10 mouse cellular contexts compared by ENCODE assay signal in genomic region chr17:45655820-45656219, GRCm38 (mm10). TPM values are rescaled to one million over a fixed set of nuclear protein-coding genes. Genes with fewer than 3 reads are reported as not detected.
DNase-seq lines count a peak whose midpoint lies in the region; ATAC-seq and TF ChIP-seq lines count a peak whose summit lies in the region.
"Had no signal": no experiment of that assay in that cellular context is flagged by ENCODE, and none has a peak within 500 bp of the region (broad histone marks: within the 10 kb centered on the region; RNA-seq: fewer than 3 reads in every experiment).

No protein-coding gene starts in this region.

- intact Hi-C loops in gastrocnemius, adult 2 months (cut with DNase I), result no loop called here

- TF ChIP-seq CTCF in gastrocnemius, adult 2 months (IDR thresholded peaks at IDR 0.05), result peak; percentile 40

- H3K36me3 ChIP-seq in neural tube, embryonic 11.5 days (ENCODE audit: control insufficient read depth, insufficient read depth, low read length), result no peaks in the 10 kb centered on the region; the same call in 1 of the 2 replicates
- H3K36me3 ChIP-seq in neural tube, embryonic 15.5 days, result peaks cover under 1% of the 10 kb centered on the region; the same call in 1 of the 2 replicates
- H3K36me3 ChIP-seq in kidney, embryonic 14.5 days (ENCODE audit: control insufficient read depth, insufficient read depth, low read length), result no peaks in the 10 kb centered on the region

- ATAC-seq in neural tube, embryonic 11.5 days (ENCODE audit: insufficient read depth, low FRiP score, low TSS enrichment), result no peak
- ATAC-seq in neural tube, embryonic 15.5 days (ENCODE audit: low FRiP score), result no peak
- ATAC-seq in activated CD4-positive, CD25-positive, alpha-beta regulatory T cell, adult 4 months, result no peak
- ATAC-seq in kidney, embryonic 14.5 days (ENCODE audit: low FRiP score, low TSS enrichment), result no peak
- ATAC-seq: forebrain, embryonic 15.5 days had no signal

- no peaks in the 10 kb centered on the region for H3K9me3 ChIP-seq in neural tube, embryonic 11.5 days (ENCODE audit: control insufficient read depth, low read length)
- no peaks in the 10 kb centered on the region for H3K9me3 ChIP-seq in neural tube, embryonic 15.5 days (replicated peaks)
- H3K9me3 ChIP-seq in kidney, embryonic 14.5 days (ENCODE audit: control insufficient read depth, low read length), result no peaks in the 10 kb centered on the region
- H3K9me3 ChIP-seq: forebrain, embryonic 15.5 days had no signal

- DNase-seq in gastrocnemius, adult 2 months, result peak; percentile 55
- DNase-seq in gastrocnemius, postnatal 4 days (ENCODE audit: low spot score in 2 of 2), result no peak
- peak; percentile 32 for DNase-seq in neural tube, embryonic 11.5 days (ENCODE audit: low spot score)
- DNase-seq in embryo, embryonic 9.5 days (ENCODE audit: extremely low spot score), result peak; percentile 26
- peak; percentile 54 for DNase-seq in thymus, postnatal 14 days

- H3K27ac ChIP-seq in gastrocnemius, adult 2 months, result no peak overlapping the region
- H3K27ac ChIP-seq in neural tube, embryonic 11.5 days (ENCODE audit: low read depth, low read length), result no peak overlapping the region
- H3K27ac ChIP-seq in neural tube, embryonic 15.5 days (replicated peaks), result no peak overlapping the region
- H3K27ac ChIP-seq in kidney, embryonic 14.5 days (ENCODE audit: low read depth, low read length), result no peak overlapping the region
- H3K27ac ChIP-seq: forebrain, embryonic 15.5 days had no signal

- 30% methylated on average over 6 of the region's 6 CpGs for WGBS in neural tube, embryonic 11.5 days
- 37% methylated on average over 6 of the region's 6 CpGs for WGBS in neural tube, embryonic 15.5 days
- WGBS in kidney, embryonic 14.5 days, result 27% methylated on average over 6 of the region's 6 CpGs

- H3K4me2 ChIP-seq in neural tube, embryonic 11.5 days (ENCODE audit: low read depth), result no peak overlapping the region
- H3K4me2 ChIP-seq in neural tube, embryonic 15.5 days, result no peak overlapping the region
- H3K4me2 ChIP-seq in kidney, embryonic 14.5 days (replicated peaks; ENCODE audit: low read depth, low read length), result no peak overlapping the region
- H3K4me2 ChIP-seq: forebrain, embryonic 15.5 days had no signal

- no peaks in the 10 kb centered on the region for H3K4me1 ChIP-seq in neural tube, embryonic 11.5 days (ENCODE audit: control insufficient read depth, insufficient read depth, low read length)
- no peaks in the 10 kb centered on the region for H3K4me1 ChIP-seq in neural tube, embryonic 15.5 days
- H3K4me1 ChIP-seq in kidney, embryonic 14.5 days (ENCODE audit: control insufficient read depth, insufficient read depth, low read length), result peaks cover 11% of the 10 kb centered on the region
- H3K4me1 ChIP-seq: forebrain, embryonic 15.5 days had no signal

- H3K4me3 ChIP-seq in gastrocnemius, adult 2 months, result no peak overlapping the region
- no peak overlapping the region for H3K4me3 ChIP-seq in neural tube, embryonic 11.5 days (ENCODE audit: low read depth, low read length)
- H3K4me3 ChIP-seq in neural tube, embryonic 15.5 days (replicated peaks), result no peak overlapping the region
- no peak overlapping the region for H3K4me3 ChIP-seq in kidney, embryonic 14.5 days (ENCODE audit: low read length)
- H3K4me3 ChIP-seq: forebrain, embryonic 15.5 days; myocyte had no signal

- no peaks in the 10 kb centered on the region for H3K27me3 ChIP-seq in neural tube, embryonic 11.5 days (ENCODE audit: control insufficient read depth, insufficient read depth, low read length)
- H3K27me3 ChIP-seq in neural tube, embryonic 15.5 days (replicated peaks), result no peaks in the 10 kb centered on the region
- no peaks in the 10 kb centered on the region for H3K27me3 ChIP-seq in kidney, embryonic 14.5 days (ENCODE audit: control insufficient read depth, insufficient read depth, low read length)
- H3K27me3 ChIP-seq: forebrain, embryonic 15.5 days had no signal

- no peak overlapping the region for H3K9ac ChIP-seq in neural tube, embryonic 11.5 days (ENCODE audit: low read length)
- no peak overlapping the region for H3K9ac ChIP-seq in neural tube, embryonic 15.5 days (replicated peaks)
- no peak overlapping the region for H3K9ac ChIP-seq in kidney, embryonic 14.5 days (ENCODE audit: low read depth, low read length)
- H3K9ac ChIP-seq: forebrain, embryonic 15.5 days had no signal

RNA-seq across cellular contexts. Expression of gene Capn11, which starts 3.3 kb away (rescaled TPM):
- under 1 TPM; 0.59 to 0.98 TPM for total RNA-seq in gastrocnemius, adult 2 months (2021)
- total RNA-seq in gastrocnemius, postnatal 4 days (2021), result 1 to 10 TPM in 1 of 2 experiments, under 1 TPM in 1; 0.10 to 1.5 TPM
- 0.15 and 0.57 TPM in 2 replicates for polyA plus RNA-seq in neural tube, embryonic 11.5 days (2014; fragmentation: Nextera tagmentation; extraction: Ambion mirVana)
- 0.77 and 1.2 TPM in 2 replicates for polyA plus RNA-seq in neural tube, embryonic 15.5 days (2015; fragmentation: Nextera tagmentation; extraction: Ambion mirVana)
- polyA plus RNA-seq in activated CD4-positive, CD25-positive, alpha-beta regulatory T cell, adult 4 months (2017; shearing (Covaris generic)), result under 1 TPM in 1 of 2 experiments, not detected in 1; 0.33 TPM
- polyA plus RNA-seq in kidney, embryonic 14.5 days (2014; fragmentation: Nextera tagmentation; extraction: Ambion mirVana), result 0.10 TPM in 1 of 2 replicates, not detected in the other

RNA-seq across cellular contexts. Expression of gene Mrpl14, which starts 30.3 kb away (rescaled TPM):
- 100 to 1,000 TPM in 1 of 2 experiments, 10 to 100 TPM in 1; 99.5 to 139 TPM for total RNA-seq in gastrocnemius, adult 2 months (2021)
- 10 to 100 TPM; 83.4 to 92.2 TPM for total RNA-seq in gastrocnemius, postnatal 4 days (2021)
- polyA plus RNA-seq in neural tube, embryonic 11.5 days (2014; fragmentation: Nextera tagmentation; extraction: Ambion mirVana), result 102 and 108 TPM in 2 replicates
- 129 and 132 TPM in 2 replicates for polyA plus RNA-seq in neural tube, embryonic 15.5 days (2015; fragmentation: Nextera tagmentation; extraction: Ambion mirVana)
- polyA plus RNA-seq in activated CD4-positive, CD25-positive, alpha-beta regulatory T cell, adult 4 months (2017; shearing (Covaris generic)), result 10 to 100 TPM; 73.4 to 90.9 TPM
- 154 and 192 TPM in 2 replicates for polyA plus RNA-seq in kidney, embryonic 14.5 days (2014; fragmentation: Nextera tagmentation; extraction: Ambion mirVana)

RNA-seq across cellular contexts. Expression of gene Tmem63b, which starts 30.9 kb away (rescaled TPM):
- 10 to 100 TPM; 66.5 to 81.6 TPM for total RNA-seq in gastrocnemius, adult 2 months (2021)
- total RNA-seq in gastrocnemius, postnatal 4 days (2021), result 10 to 100 TPM; 48.6 to 56.4 TPM
- polyA plus RNA-seq in neural tube, embryonic 11.5 days (2014; fragmentation: Nextera tagmentation; extraction: Ambion mirVana), result 48.7 and 55.2 TPM in 2 replicates
- 123 and 145 TPM in 2 replicates for polyA plus RNA-seq in neural tube, embryonic 15.5 days (2015; fragmentation: Nextera tagmentation; extraction: Ambion mirVana)
- 1 to 10 TPM; 2.7 to 3.6 TPM for polyA plus RNA-seq in activated CD4-positive, CD25-positive, alpha-beta regulatory T cell, adult 4 months (2017; shearing (Covaris generic))
- polyA plus RNA-seq in kidney, embryonic 14.5 days (2014; fragmentation: Nextera tagmentation; extraction: Ambion mirVana), result 23.1 and 28.0 TPM in 2 replicates

RNA-seq across cellular contexts. Expression of gene Mymx, which starts 53.9 kb away (rescaled TPM):
- under 1 TPM in 1 of 2 experiments, not detected in 1; 0.36 TPM for total RNA-seq in gastrocnemius, adult 2 months (2021)
- total RNA-seq in gastrocnemius, postnatal 4 days (2021), result 10 to 100 TPM; 42.8 to 44.3 TPM
- polyA plus RNA-seq in neural tube, embryonic 11.5 days (2014; fragmentation: Nextera tagmentation; extraction: Ambion mirVana), result 4.8 and 5.3 TPM in 2 replicates
- polyA plus RNA-seq in neural tube, embryonic 15.5 days (2015; fragmentation: Nextera tagmentation; extraction: Ambion mirVana), result 1.5 and 1.6 TPM in 2 replicates
- polyA plus RNA-seq in activated CD4-positive, CD25-positive, alpha-beta regulatory T cell, adult 4 months (2017; shearing (Covaris generic)), result not detected
- 4.2 and 5.1 TPM in 2 replicates for polyA plus RNA-seq in kidney, embryonic 14.5 days (2014; fragmentation: Nextera tagmentation; extraction: Ambion mirVana)
- polyA plus RNA-seq: forebrain, embryonic 15.5 days had no signal

RNA-seq across cellular contexts. Expression of gene Slc29a1, which starts 56.4 kb away (rescaled TPM):
- total RNA-seq in gastrocnemius, adult 2 months (2021), result 10 to 100 TPM; 27.4 to 44.7 TPM
- 100 to 1,000 TPM; 148 to 166 TPM for total RNA-seq in gastrocnemius, postnatal 4 days (2021)
- 44.1 and 48.7 TPM in 2 replicates for polyA plus RNA-seq in neural tube, embryonic 11.5 days (2014; fragmentation: Nextera tagmentation; extraction: Ambion mirVana)
- polyA plus RNA-seq in neural tube, embryonic 15.5 days (2015; fragmentation: Nextera tagmentation; extraction: Ambion mirVana), result 42.8 and 77.5 TPM in 2 replicates
- polyA plus RNA-seq in activated CD4-positive, CD25-positive, alpha-beta regulatory T cell, adult 4 months (2017; shearing (Covaris generic)), result 10 to 100 TPM; 82.3 to 85.3 TPM
- 61.4 and 83.5 TPM in 2 replicates for polyA plus RNA-seq in kidney, embryonic 14.5 days (2014; fragmentation: Nextera tagmentation; extraction: Ambion mirVana)

Comparison
In these comparisons a context has a peak if more than half of its experiments do, and no peak if none do; other contexts are left out.
1. DNase-seq: peak in gastrocnemius, adult 2 months (single experiment), neural tube, embryonic 11.5 days (single experiment), embryo, embryonic 9.5 days (single experiment) and thymus, postnatal 14 days (single experiment); none in gastrocnemius, postnatal 4 days (0 of 2).